Mouse (Mus musculus) heart, embryonic 10.5 days (tissue): ENCODE measurements around the gene Fam53b. TPM values are rescaled to one million over a fixed set of nuclear protein-coding genes. Genes with fewer than 3 reads are reported as not detected.

Source experiments
- DNase-seq: peaks from one replicate; pipeline ENCODE4 v3.0.0-alpha.2; 2017; ENCODE audit warnings: low spot score
- H3K27ac ChIP-seq: fragments of 300-500 bp; sonication (generic); 2 replicates; pipeline ENCODE4 v1.5.1; 2016; ENCODE audit warnings: mild to moderate bottlenecking
- H3K27me3 ChIP-seq: fragments of 300-500 bp; sonication (generic); 2 replicates; pipeline ENCODE4 v1.6.1; 2016; ENCODE audit warnings: mild to moderate bottlenecking; ENCODE audit not compliant: poor library complexity, insufficient read depth, severe bottlenecking
- H3K36me3 ChIP-seq: fragments of 300-500 bp; sonication (generic); 2 replicates; pipeline ENCODE4 v1.6.1; 2016; ENCODE audit warnings: mild to moderate bottlenecking, moderate library complexity
- H3K4me1 ChIP-seq: fragments of 300-500 bp; sonication (generic); 2 replicates; pipeline ENCODE4 v1.6.1; 2016; ENCODE audit warnings: mild to moderate bottlenecking
- H3K4me3 ChIP-seq: fragments of 300-500 bp; sonication (generic); 2 replicates; pipeline ENCODE4 v1.5.1; 2016; ENCODE audit warnings: mild to moderate bottlenecking, moderate library complexity
- H3K9me3 ChIP-seq: fragments of 300-500 bp; sonication (generic); 2 replicates; pipeline ENCODE4 v1.6.1; 2016; ENCODE audit warnings: mild to moderate bottlenecking, moderate library complexity
- WGBS: fragments of 180-500 bp; shearing (Covaris S2); methylation state at CpG from one replicate; pipeline ENCODE4 v1.1.7; 2016; 5-methylcytosine and 5-hydroxymethylcytosine counted together
- polyA plus RNA-seq: library from polyadenylated mRNA; unstranded; fragments of >200 nt; fragmentation: Nextera tagmentation; extraction: Ambion mirVana; gene quantifications from 2 replicates; pipeline ENCODE4 v1.2.1, GENCODE M21; 2016

Fam53b gene
- polyA plus RNA-seq, 1 experiment from 2014 or later: 17.7 TPM

- no peak overlapping the region for H3K4me3 ChIP-seq
- H3K4me1 ChIP-seq: peaks cover 40% of the 10 kb centered on the region
- H3K9me3 ChIP-seq: no peaks in the 10 kb centered on the region
- DNase-seq: no peak
- H3K27ac ChIP-seq: no peak overlapping the region
- WGBS: 88% methylated on average over 5 of the region's 5 CpGs
- H3K27me3 ChIP-seq: no peaks in the 10 kb centered on the region
- no peaks in the 10 kb centered on the region for H3K36me3 ChIP-seq
Measured at GRCm38 (mm10) chr7:132795141-132795540, 18.5 kb downstream of the Fam53b start.

- Histone ChIP-seq H3K36me3 (no peaks in the 10 kb centered on the region), H3K9me3 (no peaks in the 10 kb centered on the region), H3K27me3 (no peaks in the 10 kb centered on the region), H3K4me3 (no peak overlapping the region), H3K4me1 (peaks cover 27% of the 10 kb centered on the region), H3K27ac (no peak overlapping the region; the same call in 1 of the 2 replicates)
- no peak for DNase-seq
- 76% methylated on average over 6 of the region's 6 CpGs for WGBS
Measured at GRCm38 (mm10) chr7:132793467-132793866, 20.2 kb downstream of the Fam53b start.

GRCm38 (mm10) chr7:132790447-132791219 lies 23.1 kb downstream of the Fam53b start:
- no peak for DNase-seq
- no peaks in the 10 kb centered on the region for H3K9me3 ChIP-seq
- no peak overlapping the region for H3K27ac ChIP-seq
- H3K27me3 ChIP-seq: no peaks in the 10 kb centered on the region
- no peaks in the 10 kb centered on the region for H3K36me3 ChIP-seq
- 88% methylated on average over 14 of the region's 14 CpGs for WGBS
- peaks cover 53% of the 10 kb centered on the region for H3K4me1 ChIP-seq
- H3K4me3 ChIP-seq: no peak overlapping the region

- H3K9me3 ChIP-seq: no peaks in the 10 kb centered on the region
- DNase-seq: no peak
- 89% methylated on average over 13 of the region's 13 CpGs for WGBS
- H3K27ac ChIP-seq: no peak overlapping the region
- peaks cover 62% of the 10 kb centered on the region for H3K4me1 ChIP-seq
- no peak overlapping the region for H3K4me3 ChIP-seq
- no peaks in the 10 kb centered on the region for H3K27me3 ChIP-seq
- H3K36me3 ChIP-seq: no peaks in the 10 kb centered on the region
Measured at GRCm38 (mm10) chr7:132788826-132789225, 24.9 kb downstream of the Fam53b start.

GRCm38 (mm10) chr7:132787496-132788190 lies 26.0 kb downstream of the Fam53b start:
- 67% methylated on average over 4 of the region's 4 CpGs for WGBS
- no peak for DNase-seq
- no peaks in the 10 kb centered on the region for H3K36me3 ChIP-seq
- no peaks in the 10 kb centered on the region for H3K27me3 ChIP-seq
- H3K27ac ChIP-seq: peak overlapping the region; percentile 86; the same call in 1 of the 2 replicates
- no peak overlapping the region for H3K4me3 ChIP-seq
- no peaks in the 10 kb centered on the region for H3K9me3 ChIP-seq
- peaks cover 59% of the 10 kb centered on the region for H3K4me1 ChIP-seq

- Histone ChIP-seq H3K36me3 (no peaks in the 10 kb centered on the region), H3K4me3 (no peak overlapping the region), H3K4me1 (peaks cover 61% of the 10 kb centered on the region), H3K27me3 (no peaks in the 10 kb centered on the region), H3K27ac (peak overlapping the region; percentile 86), H3K9me3 (no peaks in the 10 kb centered on the region)
- no peak for DNase-seq
- 65% methylated on average over 4 of the region's 4 CpGs for WGBS
Measured at GRCm38 (mm10) chr7:132787022-132787421, 26.7 kb downstream of the Fam53b start.

GRCm38 (mm10) chr7:132786522-132786921 lies 27.2 kb downstream of the Fam53b start:
- no peaks in the 10 kb centered on the region for H3K9me3 ChIP-seq
- H3K27ac ChIP-seq: peak overlapping the region; percentile 86
- H3K4me3 ChIP-seq: no peak overlapping the region
- no peak for DNase-seq
- H3K27me3 ChIP-seq: no peaks in the 10 kb centered on the region
- no peaks in the 10 kb centered on the region for H3K36me3 ChIP-seq
- H3K4me1 ChIP-seq: peaks cover 66% of the 10 kb centered on the region
- 21% methylated on average over 4 of the region's 4 CpGs for WGBS

GRCm38 (mm10) chr7:132786011-132786410 lies 27.7 kb downstream of the Fam53b start:
- 25% methylated on average over 7 of the region's 7 CpGs for WGBS
- peaks cover 71% of the 10 kb centered on the region for H3K4me1 ChIP-seq
- H3K27ac ChIP-seq: peak overlapping the region; percentile 86
- H3K36me3 ChIP-seq: no peaks in the 10 kb centered on the region
- H3K4me3 ChIP-seq: no peak overlapping the region
- H3K27me3 ChIP-seq: no peaks in the 10 kb centered on the region
- H3K9me3 ChIP-seq: no peaks in the 10 kb centered on the region
- DNase-seq: no peak

- no peaks in the 10 kb centered on the region for H3K27me3 ChIP-seq
- WGBS: 86% methylated on average over 5 of the region's 5 CpGs
- no peaks in the 10 kb centered on the region for H3K36me3 ChIP-seq
- no peak for DNase-seq
- no peak overlapping the region for H3K4me3 ChIP-seq
- H3K9me3 ChIP-seq: no peaks in the 10 kb centered on the region
- H3K4me1 ChIP-seq: peaks cover 80% of the 10 kb centered on the region
- H3K27ac ChIP-seq: 0 out of 2 replicates have a peak overlapping the region, but pooled peaks have one; percentile 22
Measured at GRCm38 (mm10) chr7:132784101-132784500, 29.6 kb downstream of the Fam53b start.

- no peak for DNase-seq
- WGBS: 50% methylated on average over 6 of the region's 6 CpGs
- Histone ChIP-seq H3K27ac (peak overlapping the region; percentile 76), H3K27me3 (no peaks in the 10 kb centered on the region), H3K4me3 (no peak overlapping the region), H3K9me3 (no peaks in the 10 kb centered on the region), H3K4me1 (peaks cover 79% of the 10 kb centered on the region), H3K36me3 (peaks cover 10% of the 10 kb centered on the region; the same call in 1 of the 2 replicates)
Measured at GRCm38 (mm10) chr7:132781850-132782249, 31.8 kb downstream of the Fam53b start.

- Histone ChIP-seq H3K27ac (peak overlapping the region; percentile 76), H3K27me3 (no peaks in the 10 kb centered on the region), H3K9me3 (no peaks in the 10 kb centered on the region), H3K36me3 (peaks cover 15% of the 10 kb centered on the region; the same call in 1 of the 2 replicates), H3K4me3 (no peak overlapping the region; the same call in 1 of the 2 replicates), H3K4me1 (peaks cover 77% of the 10 kb centered on the region)
- WGBS: 39% methylated on average over 7 of the region's 7 CpGs
- DNase-seq: no peak
Measured at GRCm38 (mm10) chr7:132781130-132781814, 32.4 kb downstream of the Fam53b start.

GRCm38 (mm10) chr7:132780611-132781010 lies 33.1 kb downstream of the Fam53b start:
- Histone ChIP-seq H3K9me3 (no peaks in the 10 kb centered on the region), H3K4me1 (peaks cover 70% of the 10 kb centered on the region), H3K27me3 (no peaks in the 10 kb centered on the region), H3K27ac (peak overlapping the region; percentile 76), H3K36me3 (peaks cover 20% of the 10 kb centered on the region; the same call in 1 of the 2 replicates), H3K4me3 (no peak overlapping the region)
- no peak for DNase-seq
- WGBS: 63% methylated on average over 4 of the region's 4 CpGs

- Histone ChIP-seq H3K4me3 (no peak overlapping the region), H3K27me3 (no peaks in the 10 kb centered on the region), H3K4me1 (peaks cover 52% of the 10 kb centered on the region), H3K36me3 (peaks cover 26% of the 10 kb centered on the region), H3K9me3 (no peaks in the 10 kb centered on the region), H3K27ac (no peak overlapping the region)
- DNase-seq: no peak
- 77% methylated on average over 13 of the region's 13 CpGs for WGBS
Measured at GRCm38 (mm10) chr7:132778630-132779029, 35.1 kb downstream of the Fam53b start.
